Mouse (Mus musculus) forebrain, embryonic 16.5 days (tissue): ENCODE measurements around the gene Cirbp. TPM values are rescaled to one million over a fixed set of nuclear protein-coding genes. Genes with fewer than 3 reads are reported as not detected.
"Not testable (repeated sequence)": the region's sequence is repeated elsewhere in the genome, so short reads cannot be mapped to it uniquely, and the experiment has no call there.

Experiments used
- ATAC-seq: fragments of 200-750 bp; cut with Nextera tagmentation; 2 replicates; pipeline ENCODE4 v1.8.0; 2017; ENCODE audit warnings: mild to moderate bottlenecking, moderate library complexity
- H3K27ac ChIP-seq: fragments of 300-500 bp; sonication (generic); 2 replicates; pipeline ENCODE4 v1.5.1; 2014; ENCODE audit warnings: low read length, control low read depth
- H3K27me3 ChIP-seq: fragments of 300-500 bp; sonication (generic); replicated peaks from 2 replicates; pipeline ENCODE4 v1.6.1; 2014; ENCODE audit warnings: low read length; ENCODE audit not compliant: control insufficient read depth, insufficient read depth
- H3K36me3 ChIP-seq: fragments of 300-500 bp; sonication (generic); 2 replicates; pipeline ENCODE4 v1.6.1; 2014; ENCODE audit not compliant: control insufficient read depth, insufficient read depth
- H3K4me1 ChIP-seq: fragments of 300-500 bp; sonication (generic); replicated peaks from 2 replicates; pipeline ENCODE4 v1.6.1; 2014; ENCODE audit warnings: low read length; ENCODE audit not compliant: control insufficient read depth, insufficient read depth
- H3K4me2 ChIP-seq: fragments of 300-500 bp; sonication (generic); 2 replicates; pipeline ENCODE4 v1.6.1; 2014; ENCODE audit warnings: mild to moderate bottlenecking, low read length, control low read depth
- H3K4me3 ChIP-seq: fragments of 300-500 bp; sonication (generic); replicated peaks from 2 replicates; pipeline ENCODE4 v1.5.1; 2014; ENCODE audit warnings: mild to moderate bottlenecking, low read length, control low read depth
- H3K9ac ChIP-seq: fragments of 300-500 bp; sonication (generic); replicated peaks from 2 replicates; pipeline ENCODE4 v1.6.1; 2014; ENCODE audit warnings: low read depth, low read length, control low read depth
- H3K9me3 ChIP-seq: fragments of 300-500 bp; sonication (generic); 2 replicates; pipeline ENCODE4 v1.6.1; 2016; ENCODE audit warnings: low read length; ENCODE audit not compliant: control insufficient read depth
- WGBS: fragments of 180-500 bp; shearing (Covaris S2); extraction: QIAGEN DNeasy Blood & Tissue Kit; methylation state at CpG from one replicate; pipeline ENCODE4 v1.1.7; 2014; 5-methylcytosine and 5-hydroxymethylcytosine counted together
- polyA plus RNA-seq: library from polyadenylated mRNA; unstranded; fragments of >200 nt; fragmentation: Nextera tagmentation; extraction: Ambion mirVana; gene quantifications from 2 replicates; pipeline ENCODE4 v1.2.1, GENCODE M21; 2015

Cirbp gene
- polyA plus RNA-seq, 1 experiment from 2014 or later: 335 TPM

DNA sequence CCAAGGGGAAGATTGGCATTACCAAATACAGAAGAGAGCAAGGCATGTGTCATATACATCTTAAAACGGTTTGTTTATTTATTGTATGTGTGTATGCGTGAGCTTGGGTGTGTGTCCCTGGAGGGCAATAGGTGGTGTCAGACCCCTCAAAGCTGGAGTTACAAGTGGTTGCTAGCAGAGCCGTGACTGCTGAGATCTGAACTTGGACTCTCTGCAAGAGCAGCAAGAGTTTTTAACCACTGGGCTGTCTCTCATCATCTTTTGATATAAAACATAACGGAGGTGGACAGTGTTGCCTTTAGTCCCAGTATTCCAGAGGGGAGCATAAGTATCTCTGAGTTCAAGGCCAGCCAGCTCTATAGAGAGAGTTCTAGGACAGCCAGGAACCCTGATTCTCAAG, 42.5 kb downstream of the Cirbp start:
- no peak overlapping the region for H3K4me3 ChIP-seq
- no peak overlapping the region for H3K9ac ChIP-seq
- H3K27me3 ChIP-seq: no peaks in the 10 kb centered on the region
- no peak for ATAC-seq
- no peaks in the 10 kb centered on the region for H3K36me3 ChIP-seq
- peaks cover 14% of the 10 kb centered on the region for H3K4me1 ChIP-seq
- no peak overlapping the region for H3K4me2 ChIP-seq
- no peak overlapping the region for H3K27ac ChIP-seq
- no peaks in the 10 kb centered on the region for H3K9me3 ChIP-seq
- 81% methylated on average over 4 of the region's 4 CpGs for WGBS

DNA sequence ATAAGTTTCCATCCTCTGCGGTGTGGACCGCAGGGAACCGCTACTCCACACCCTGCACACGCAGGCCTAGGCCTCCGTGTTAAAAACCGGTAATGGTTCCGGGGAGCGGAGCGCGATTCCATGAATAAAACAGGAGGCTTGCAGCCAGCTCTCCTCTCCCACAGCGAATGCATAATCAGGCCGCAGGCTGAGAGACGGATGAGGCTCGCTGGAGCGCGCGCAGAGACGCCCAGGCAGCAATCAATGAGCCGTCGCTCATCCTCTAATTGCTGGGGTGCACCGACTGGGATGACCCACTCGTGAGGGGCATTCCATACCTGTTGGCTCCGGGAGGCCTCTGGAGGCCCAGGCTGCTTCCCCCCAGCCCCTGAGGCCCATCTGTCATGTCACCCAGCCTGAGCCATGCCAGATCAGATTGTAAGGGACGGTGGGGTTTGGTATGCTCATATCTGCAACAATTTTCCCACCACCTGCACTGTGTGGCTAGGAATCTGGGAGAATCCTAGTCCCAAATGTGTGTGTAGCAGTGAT, 43.1 kb downstream of the Cirbp start:
- peak overlapping the region; percentile 58 for H3K9ac ChIP-seq
- no peaks in the 10 kb centered on the region for H3K27me3 ChIP-seq
- H3K27ac ChIP-seq: peak overlapping the region; percentile 76
- 2% methylated on average over 24 of the region's 24 CpGs for WGBS
- no peaks in the 10 kb centered on the region for H3K36me3 ChIP-seq
- H3K9me3 ChIP-seq: no peaks in the 10 kb centered on the region
- peak overlapping the region; percentile 19 for H3K4me3 ChIP-seq
- H3K4me2 ChIP-seq: peak overlapping the region; percentile 40
- H3K4me1 ChIP-seq: peaks cover 13% of the 10 kb centered on the region
- peak; percentile 82 for ATAC-seq

DNA sequence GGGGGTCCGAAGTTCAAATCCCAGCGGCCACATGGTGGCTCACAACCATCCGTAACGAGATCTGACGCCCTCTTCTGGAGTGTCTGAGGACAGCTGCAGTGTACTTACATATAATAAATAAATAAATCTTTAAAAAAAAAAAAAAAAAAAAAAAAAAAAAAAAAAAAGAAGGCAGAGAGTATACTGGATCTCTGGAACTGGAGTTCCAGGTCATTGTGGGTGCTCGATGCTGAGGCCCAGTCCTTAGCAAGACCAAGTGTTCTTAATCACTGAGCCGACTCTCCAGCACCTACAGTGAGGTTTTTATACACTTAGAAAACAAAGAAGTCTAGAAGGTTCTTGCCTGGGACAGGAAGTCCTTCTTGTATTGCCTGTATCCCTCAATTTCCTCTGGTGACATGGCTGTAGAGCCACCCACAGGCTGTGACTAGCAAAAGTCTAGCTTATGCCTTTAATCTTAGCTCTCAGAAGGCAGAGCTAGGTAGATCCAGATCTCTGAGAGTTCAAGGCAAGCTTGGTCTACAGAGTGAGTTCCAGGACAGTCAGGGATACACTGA, 45.8 kb downstream of the Cirbp start:
- not testable (repeated sequence) for H3K9ac ChIP-seq, ATAC-seq, H3K36me3 ChIP-seq, H3K9me3 ChIP-seq, H3K4me3 ChIP-seq, H3K27ac ChIP-seq, H3K4me2 ChIP-seq, H3K27me3 ChIP-seq
- WGBS: 84% methylated on average over 7 of the region's 7 CpGs
- peaks cover 18% of the 10 kb centered on the region for H3K4me1 ChIP-seq

DNA sequence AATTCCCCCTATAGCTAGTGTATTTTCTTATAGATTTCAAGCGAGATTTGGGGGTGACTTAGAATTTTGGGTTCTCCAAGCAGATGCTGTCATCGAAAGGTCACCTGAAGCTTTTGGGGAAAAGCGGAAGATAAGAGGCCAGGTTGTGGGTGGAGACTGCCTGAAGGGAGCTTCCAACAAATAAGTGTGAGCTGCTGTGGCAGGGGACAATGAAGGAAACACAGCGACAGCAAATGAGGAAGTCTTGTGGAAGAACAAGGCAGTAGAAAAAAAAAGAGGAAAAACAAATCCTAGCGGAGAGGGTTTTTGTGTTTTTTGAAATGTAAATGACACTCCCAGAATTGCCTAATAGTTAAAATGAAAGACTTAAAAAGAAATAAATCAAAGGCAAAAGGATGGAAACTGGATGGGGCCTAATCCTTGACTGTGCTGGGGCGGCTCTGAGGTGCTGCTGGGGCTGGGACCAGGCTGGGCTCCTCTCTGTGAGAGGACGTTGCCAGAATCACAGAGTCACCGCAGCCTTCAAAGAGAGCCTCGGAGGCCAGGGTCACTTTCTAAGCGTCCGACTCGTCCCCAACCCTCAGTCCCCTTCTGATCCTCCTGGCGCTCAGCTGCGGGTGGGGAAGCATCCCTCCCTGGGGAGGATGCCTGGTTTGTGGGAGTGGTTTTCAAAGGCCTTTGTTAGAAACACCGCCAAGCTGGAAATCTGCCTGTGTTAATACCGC, 49.4 kb downstream of the Cirbp start:
- Histone ChIP-seq H3K36me3 (no peaks in the 10 kb centered on the region), H3K27me3 (no peaks in the 10 kb centered on the region), H3K9ac (0 out of 2 replicates have a peak overlapping the region, but pooled peaks have one; percentile 35), H3K4me2 (no peak overlapping the region), H3K4me3 (no peak overlapping the region), H3K4me1 (peaks cover 9% of the 10 kb centered on the region), H3K27ac (no peak overlapping the region), H3K9me3 (no peaks in the 10 kb centered on the region)
- ATAC-seq: no peak
- 13% methylated on average over 16 of the region's 16 CpGs for WGBS

DNA sequence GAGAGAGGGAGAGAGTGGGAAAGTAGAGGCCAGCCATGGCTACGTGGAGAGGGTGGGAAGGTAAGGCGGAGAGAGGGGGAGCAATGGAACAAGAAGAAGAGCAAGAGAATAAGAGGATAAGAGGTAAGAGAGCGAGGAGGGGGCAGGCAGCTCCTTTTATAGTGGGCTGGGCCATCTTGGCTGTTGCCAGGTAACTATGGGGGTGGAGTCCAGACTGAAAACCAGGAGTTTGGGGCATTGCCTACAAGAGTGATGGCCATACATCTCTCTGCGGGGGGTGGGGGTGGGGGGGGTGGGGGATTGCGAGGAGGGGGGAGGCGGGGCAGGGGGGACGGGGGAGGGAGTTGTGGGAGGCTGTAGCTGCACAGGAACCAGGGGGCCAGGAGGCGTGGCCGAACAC, 54.9 kb downstream of the Cirbp start:
- 39% methylated on average over 8 of the region's 9 CpGs for WGBS
- Histone ChIP-seq H3K36me3 (no peaks in the 10 kb centered on the region), H3K27ac (no peak overlapping the region), H3K4me1 (peaks cover under 1% of the 10 kb centered on the region), H3K9ac (no peak overlapping the region), H3K27me3 (no peaks in the 10 kb centered on the region), H3K4me3 (no peak overlapping the region), H3K9me3 (no peaks in the 10 kb centered on the region), H3K4me2 (no peak overlapping the region)
- ATAC-seq: no peak

Other genes with a start within 250 kb of the Cirbp start
- gene Kiss1r, start 249.0 kb upstream of the Cirbp start, polyA plus RNA-seq: 2.7 and 3.6 TPM in 2 replicates
- 289 and 309 TPM in 2 replicates for gene R3hdm4, start 244.8 kb upstream of the Cirbp start, polyA plus RNA-seq
- gene Arid3a, start 238.9 kb upstream of the Cirbp start, polyA plus RNA-seq: 2.4 and 3.5 TPM in 2 replicates
- 81.8 and 97.7 TPM in 2 replicates for gene Wdr18, start 205.8 kb upstream of the Cirbp start, polyA plus RNA-seq
- gene Grin3b, start 195.3 kb upstream of the Cirbp start, polyA plus RNA-seq: 0.29 and 0.60 TPM in 2 replicates
- gene Tmem259, start 181.7 kb upstream of the Cirbp start, polyA plus RNA-seq: 12.3 and 12.8 TPM in 2 replicates
- gene Cnn2, start 177.4 kb upstream of the Cirbp start, polyA plus RNA-seq: 30.5 and 31.3 TPM in 2 replicates
- gene Abca7, start 169.5 kb upstream of the Cirbp start, polyA plus RNA-seq: 3.9 and 4.7 TPM in 2 replicates
- gene Arhgap45, start 149.3 kb upstream of the Cirbp start, polyA plus RNA-seq: 1.2 and 1.8 TPM in 2 replicates
- 173 and 178 TPM in 2 replicates for gene Polr2e, start 126.2 kb upstream of the Cirbp start, polyA plus RNA-seq
- gene Gpx4, start 118.8 kb upstream of the Cirbp start, polyA plus RNA-seq: 443 and 475 TPM in 2 replicates
- 13.1 and 14.9 TPM in 2 replicates for gene Sbno2, start 60.4 kb upstream of the Cirbp start, polyA plus RNA-seq
- gene Stk11, start 50.2 kb upstream of the Cirbp start, polyA plus RNA-seq: 18.0 and 19.7 TPM in 2 replicates
- 404 and 433 TPM in 2 replicates for gene Atp5d, start 27.4 kb upstream of the Cirbp start, polyA plus RNA-seq
- gene Cbarp, start 25.1 kb upstream of the Cirbp start, polyA plus RNA-seq: 33.0 and 44.5 TPM in 2 replicates
- 26.5 and 30.9 TPM in 2 replicates for gene Midn, start 17.7 kb upstream of the Cirbp start, polyA plus RNA-seq
- 8.5 and 10.6 TPM in 2 replicates for gene 1600002K03Rik, start 7.0 kb downstream of the Cirbp start, polyA plus RNA-seq
- 24.8 and 25.4 TPM in 2 replicates for gene Efna2, start 13.5 kb downstream of the Cirbp start, polyA plus RNA-seq
- 49.0 and 55.4 TPM in 2 replicates for gene Mum1, start 60.4 kb downstream of the Cirbp start, polyA plus RNA-seq
- gene Ndufs7, start 83.1 kb downstream of the Cirbp start, polyA plus RNA-seq: 236 and 272 TPM in 2 replicates
- 22.7 and 24.6 TPM in 2 replicates for gene Gamt, start 95.0 kb downstream of the Cirbp start, polyA plus RNA-seq
- 61.3 and 61.8 TPM in 2 replicates for gene Dazap1, start 95.5 kb downstream of the Cirbp start, polyA plus RNA-seq
- gene Rps15, start 126.5 kb downstream of the Cirbp start, polyA plus RNA-seq: 531 and 538 TPM in 2 replicates
- 222 and 234 TPM in 2 replicates for gene Apc2, start 130.0 kb downstream of the Cirbp start, polyA plus RNA-seq
- gene 2310011J03Rik, start 154.6 kb downstream of the Cirbp start, polyA plus RNA-seq: 32.5 and 34.2 TPM in 2 replicates
- 3.1 and 3.9 TPM in 2 replicates for gene Pcsk4, start 163.5 kb downstream of the Cirbp start, polyA plus RNA-seq
- gene Reep6, start 164.0 kb downstream of the Cirbp start, polyA plus RNA-seq: 2.2 and 3.2 TPM in 2 replicates
- gene Adamtsl5, start 182.4 kb downstream of the Cirbp start, polyA plus RNA-seq: 0.51 and 0.66 TPM in 2 replicates
- gene Plk5, start 190.5 kb downstream of the Cirbp start, polyA plus RNA-seq: 2.2 and 4.5 TPM in 2 replicates
- gene Mex3d, start 221.7 kb downstream of the Cirbp start, polyA plus RNA-seq: 16.3 TPM in 2 replicates
- 247 and 256 TPM in 2 replicates for gene Mbd3, start 233.6 kb downstream of the Cirbp start, polyA plus RNA-seq
- gene Uqcr11, start 240.8 kb downstream of the Cirbp start, polyA plus RNA-seq: 455 and 522 TPM in 2 replicates